Mouse (Mus musculus): ENCODE results near the gene Magi1.

GRCm38 (mm10) chr6:94327143-94327542 is 43.4 kb upstream of the Magi1 start:
- no peak for TF ChIP-seq CTCF (IDR thresholded peaks at IDR 0.05; ENCODE audit: borderline replicate concordance, insufficient read depth, low read depth, low read length)
- TF ChIP-seq POLR2A (IDR thresholded peaks at IDR 0.05; ENCODE audit: borderline replicate concordance, insufficient read depth, low read length) = no peak

All from cerebellum, adult 2 months (tissue).